Mouse (Mus musculus) left cerebral cortex, postnatal 10 days (tissue): ENCODE measurements around the gene Clasp1. TPM values are rescaled to one million over a fixed set of nuclear protein-coding genes. Genes with fewer than 3 reads are reported as not detected.
"Not testable (repeated sequence)": the region's sequence is repeated elsewhere in the genome, so short reads cannot be mapped to it uniquely, and the experiment has no call there.

Source experiments
- DNase-seq, 2 experiments: peaks; one replicate each; pipeline ENCODE4 v3.0.0; 2021 to 2022; ENCODE audit warnings: low spot score in 2 of 2, mixed read lengths in 1 of 2; ENCODE audit errors: extremely low spot score in 1 of 2
- intact Hi-C: fragments of 180-260 bp; cut with DNase I; formaldehyde crosslinking; loops from one replicate; pipeline ENCODE4 v1.15.1; 2025
- total RNA-seq, 2 experiments: library from RNA; stranded (reverse); gene quantifications; 2 replicates each; pipeline ENCODE4 v1.2.3; 2021

Clasp1 gene
- total RNA-seq, 2 experiments from 2014 or later = 143 to 154 TPM

DNA sequence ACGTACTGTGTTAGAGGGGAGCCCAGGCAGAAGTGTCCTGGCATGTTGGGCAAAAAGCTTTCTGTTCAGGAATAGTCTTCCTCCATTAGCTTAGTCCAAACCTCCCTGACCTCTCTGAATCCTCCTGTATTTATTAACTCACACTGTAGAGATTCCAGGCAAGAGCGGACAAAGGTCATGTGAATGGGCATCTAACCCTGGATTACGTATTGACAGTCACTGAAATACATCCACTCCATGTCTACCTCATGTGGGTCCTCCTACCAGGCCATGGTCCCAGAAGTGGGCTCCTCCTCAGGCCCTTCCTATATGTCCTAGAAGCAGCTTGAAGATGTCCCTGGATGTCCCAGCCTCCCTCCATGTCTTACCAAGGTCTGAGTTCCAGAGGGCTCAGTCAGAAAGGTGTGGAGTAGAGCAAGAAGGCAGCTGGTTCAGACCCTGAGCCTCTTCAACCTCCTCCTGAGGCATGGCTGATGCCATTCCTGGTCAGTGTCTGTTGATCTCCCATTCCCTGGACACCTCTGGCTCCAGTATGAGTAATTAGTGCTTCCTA, 224.8 kb downstream of the Clasp1 start:
- no peak for DNase-seq
- intact Hi-C loops = no loop called here

DNA sequence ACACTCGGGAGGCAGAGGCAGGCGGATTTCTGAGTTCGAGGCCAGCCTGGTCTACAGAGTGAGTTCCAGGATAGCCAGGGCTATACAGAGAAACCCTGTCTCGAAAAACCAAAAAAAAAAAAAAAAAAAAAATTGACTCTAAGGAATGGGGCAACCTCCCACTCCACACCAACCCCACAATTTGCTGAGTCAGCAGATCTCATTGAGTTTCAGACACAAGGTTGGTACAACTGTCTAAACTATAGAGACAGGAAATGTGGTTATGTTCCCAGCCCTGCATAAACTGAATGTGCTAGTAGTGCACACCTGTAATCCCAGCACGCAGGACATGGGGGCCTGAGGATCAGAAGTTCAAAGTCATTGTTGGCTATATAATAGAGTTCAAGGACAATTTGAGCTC, 232.2 kb downstream of the Clasp1 start:
- intact Hi-C loops = loop anchor here (10.0 kb wide), 1 partner anchor 134 kb away; no protein-coding TSS in a partner anchor
- not testable (repeated sequence) for DNase-seq

DNA sequence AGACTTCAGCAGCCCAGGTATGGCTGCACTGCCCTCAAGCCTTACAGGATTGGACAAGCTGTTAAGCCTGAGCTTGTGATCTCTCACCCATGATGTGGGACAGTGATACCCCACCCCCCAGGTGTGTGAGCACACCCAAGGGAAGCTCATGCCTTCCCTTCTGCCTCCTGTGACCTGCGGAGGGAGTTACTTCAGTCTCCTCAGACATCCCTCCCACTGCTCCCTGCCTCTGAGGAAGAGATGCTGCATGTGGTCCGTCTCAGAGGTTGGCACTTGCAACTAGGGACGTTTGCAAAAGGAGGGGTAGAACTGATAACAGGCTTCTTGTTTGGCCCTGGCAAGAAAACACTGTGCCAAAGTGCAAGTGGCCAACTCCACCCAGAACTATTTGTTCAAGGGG, 234.0 kb downstream of the Clasp1 start:
- intact Hi-C loops = loop anchor here (10.0 kb wide), 1 partner anchor 132 kb away; no protein-coding TSS in a partner anchor
- DNase-seq = no peak

DNA sequence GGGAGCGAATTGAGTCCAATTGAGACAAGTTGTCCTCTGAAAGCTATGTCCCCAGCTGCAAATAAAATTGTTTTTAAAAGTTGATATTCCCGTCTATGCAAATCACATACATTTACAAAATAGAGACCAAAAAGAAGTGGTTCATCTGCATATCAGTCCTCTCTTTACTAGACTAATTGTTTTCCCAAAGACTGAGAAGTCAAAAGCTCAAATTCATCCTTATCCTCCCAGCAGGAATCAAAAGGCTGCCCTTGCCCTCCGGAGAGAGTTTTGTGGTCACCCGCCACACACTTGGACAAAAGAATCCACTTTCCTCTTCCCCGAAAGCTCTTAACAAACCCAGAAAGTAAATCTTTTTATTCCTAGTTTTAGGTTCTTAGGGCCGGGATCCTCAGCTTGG, 236.6 kb downstream of the Clasp1 start:
- intact Hi-C loops = loop anchor here (10.0 kb wide), 1 partner anchor 129 kb away; no protein-coding TSS in a partner anchor

DNA sequence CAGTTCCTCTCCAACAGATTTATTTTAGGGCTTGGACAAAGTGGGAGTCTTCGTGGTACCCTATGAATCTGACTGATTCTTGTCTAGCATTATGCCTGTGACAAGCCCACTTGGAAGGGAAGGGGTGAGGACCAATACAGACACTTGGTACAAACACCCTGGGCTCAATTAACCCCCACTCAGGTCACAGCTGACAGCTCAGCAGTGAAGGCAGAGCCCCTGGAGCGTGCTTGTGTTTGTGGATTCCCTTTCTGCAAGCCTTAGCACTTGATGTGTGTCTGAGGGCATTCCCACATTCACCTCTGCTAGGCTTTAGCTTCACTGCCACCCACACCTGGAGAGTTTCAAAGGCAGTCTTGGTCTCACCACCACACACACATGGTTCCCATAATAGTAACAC, 237.1 kb downstream of the Clasp1 start:
- intact Hi-C loops = loop anchor here (10.0 kb wide), 1 partner anchor 129 kb away; no protein-coding TSS in a partner anchor
- no peak for DNase-seq

More for the DNA sequence above, 236.6 kb downstream of the Clasp1 start:
- no peak for DNase-seq

DNA sequence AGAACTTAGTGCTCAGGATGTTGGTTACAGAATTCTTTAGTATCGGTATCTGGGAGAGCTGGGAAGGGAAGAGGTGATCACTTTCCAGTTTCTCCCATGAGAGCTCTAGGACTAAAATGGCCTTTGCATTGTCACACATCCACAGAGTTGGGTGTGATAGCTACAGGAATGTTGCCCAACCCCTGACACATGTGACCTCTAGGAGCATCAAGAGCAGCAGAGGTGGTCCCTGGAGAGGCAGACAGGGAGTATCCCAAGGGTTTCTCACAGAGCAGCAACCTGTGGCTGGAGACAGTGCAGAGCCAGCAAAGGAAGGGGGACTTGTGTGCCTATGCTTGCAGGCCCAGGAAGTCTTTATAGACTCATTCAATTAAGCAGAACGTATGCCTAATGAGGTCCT, 237.6 kb downstream of the Clasp1 start:
- intact Hi-C loops = loop anchor here (10.0 kb wide), 1 partner anchor 128 kb away; no protein-coding TSS in a partner anchor

DNA sequence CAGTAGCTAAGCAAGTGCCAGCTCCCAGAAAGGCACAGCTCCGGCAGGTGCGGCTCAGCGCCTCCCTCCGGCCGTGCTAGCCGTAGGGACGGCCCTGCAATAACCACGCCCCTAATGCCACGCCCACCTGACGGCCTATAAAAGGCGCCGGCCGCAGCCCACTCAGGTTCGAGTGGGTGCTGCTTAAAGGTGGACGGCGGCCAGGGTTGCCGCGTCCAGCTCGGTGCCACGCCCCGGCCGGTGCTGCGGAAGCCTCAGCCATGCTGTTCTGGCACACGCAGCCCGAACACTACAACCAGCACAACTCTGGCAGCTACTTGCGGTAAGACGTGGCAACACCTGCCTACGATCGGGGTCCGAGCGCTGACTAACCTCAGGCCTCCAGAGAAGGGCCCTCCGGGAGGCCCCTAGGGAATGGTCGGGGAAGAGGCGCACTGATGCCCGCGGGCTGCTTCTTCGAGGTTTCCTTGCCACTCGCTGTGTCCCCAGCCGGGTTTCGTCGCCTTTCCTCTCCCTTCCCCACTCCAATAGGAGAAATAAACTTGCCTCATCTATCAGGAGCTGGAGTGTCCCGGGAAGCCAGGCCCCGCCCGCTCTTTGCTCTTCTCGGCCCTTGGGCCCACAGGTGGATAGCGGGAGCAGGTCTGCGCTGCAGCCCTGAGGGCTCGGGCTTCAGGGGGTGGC, 239.1 kb downstream of the Clasp1 start, which contains the start of gene Tfcp2l1:
TSS of gene Tfcp2l1 (plus strand) at position 165 of the 684 bp plus-strand sequence.
- intact Hi-C loops = loop anchor here (10.0 kb wide), 1 partner anchor 127 kb away; no protein-coding TSS in a partner anchor
- DNase-seq = peak; percentile 8 to 77

More for the DNA sequence above, 237.6 kb downstream of the Clasp1 start:
- no peak for DNase-seq

DNA sequence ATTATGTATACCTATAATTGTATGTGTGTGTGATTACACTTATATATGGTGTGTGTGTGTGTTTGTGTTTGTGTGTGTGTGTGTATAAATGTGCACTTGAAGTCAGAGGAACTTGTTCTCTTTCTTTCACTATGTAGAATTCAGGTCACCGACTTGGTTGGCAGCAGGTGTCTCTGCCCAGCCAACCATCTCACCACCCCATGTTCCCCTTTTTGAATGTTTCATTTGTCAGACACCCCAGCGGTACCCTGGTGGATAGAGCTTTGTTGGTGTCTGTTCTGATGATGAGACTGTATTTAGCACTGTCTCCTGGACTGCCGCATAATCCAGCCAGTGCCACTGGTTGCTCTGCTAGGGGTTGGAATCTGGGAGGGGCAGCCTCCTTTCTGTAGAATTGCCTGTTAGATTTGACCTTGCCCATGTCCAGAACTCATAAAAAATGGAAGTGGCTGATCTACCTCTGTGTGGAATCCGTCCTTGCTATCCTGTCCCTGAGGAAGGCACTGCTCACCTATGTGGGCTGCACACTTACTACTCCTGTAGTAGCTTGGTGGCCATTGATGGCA, 244.6 kb downstream of the Clasp1 start:
- intact Hi-C loops = no loop called here
- DNase-seq = no peak

DNA sequence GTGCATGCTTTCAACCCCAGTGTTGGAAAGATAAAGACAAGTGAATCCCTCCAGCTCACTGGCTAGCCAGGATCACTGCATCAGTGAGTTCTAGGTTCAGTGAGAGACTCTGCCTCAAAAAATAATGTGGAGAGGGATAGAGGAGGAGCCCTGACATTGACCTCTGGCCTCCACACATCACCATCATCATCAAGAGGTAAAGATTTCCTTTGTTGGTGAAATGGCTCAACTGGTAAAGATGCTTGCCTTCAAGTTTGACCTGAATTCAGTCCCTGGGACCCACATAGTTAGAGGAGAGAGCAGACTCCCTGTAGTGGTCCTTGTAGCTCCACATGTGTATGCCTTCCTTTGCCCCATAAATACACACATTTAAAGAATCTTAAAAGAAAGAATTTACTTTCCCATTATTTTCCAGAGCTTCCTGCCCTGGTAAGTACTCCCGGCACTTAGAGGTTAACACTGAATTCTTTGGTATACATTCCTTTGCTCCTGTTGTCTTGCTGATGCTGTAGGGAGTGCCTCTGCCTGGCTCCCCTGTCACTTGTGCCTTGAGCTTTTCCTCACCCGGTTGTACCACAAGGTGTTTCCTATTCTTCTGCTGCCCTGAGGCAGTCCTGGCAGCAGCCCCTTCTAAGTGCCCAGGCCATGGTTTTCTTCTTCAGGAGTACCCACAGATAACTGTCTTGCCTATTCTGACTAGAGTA, 253.6 kb downstream of the Clasp1 start:
- no peak for DNase-seq
- intact Hi-C loops = no loop called here

DNA sequence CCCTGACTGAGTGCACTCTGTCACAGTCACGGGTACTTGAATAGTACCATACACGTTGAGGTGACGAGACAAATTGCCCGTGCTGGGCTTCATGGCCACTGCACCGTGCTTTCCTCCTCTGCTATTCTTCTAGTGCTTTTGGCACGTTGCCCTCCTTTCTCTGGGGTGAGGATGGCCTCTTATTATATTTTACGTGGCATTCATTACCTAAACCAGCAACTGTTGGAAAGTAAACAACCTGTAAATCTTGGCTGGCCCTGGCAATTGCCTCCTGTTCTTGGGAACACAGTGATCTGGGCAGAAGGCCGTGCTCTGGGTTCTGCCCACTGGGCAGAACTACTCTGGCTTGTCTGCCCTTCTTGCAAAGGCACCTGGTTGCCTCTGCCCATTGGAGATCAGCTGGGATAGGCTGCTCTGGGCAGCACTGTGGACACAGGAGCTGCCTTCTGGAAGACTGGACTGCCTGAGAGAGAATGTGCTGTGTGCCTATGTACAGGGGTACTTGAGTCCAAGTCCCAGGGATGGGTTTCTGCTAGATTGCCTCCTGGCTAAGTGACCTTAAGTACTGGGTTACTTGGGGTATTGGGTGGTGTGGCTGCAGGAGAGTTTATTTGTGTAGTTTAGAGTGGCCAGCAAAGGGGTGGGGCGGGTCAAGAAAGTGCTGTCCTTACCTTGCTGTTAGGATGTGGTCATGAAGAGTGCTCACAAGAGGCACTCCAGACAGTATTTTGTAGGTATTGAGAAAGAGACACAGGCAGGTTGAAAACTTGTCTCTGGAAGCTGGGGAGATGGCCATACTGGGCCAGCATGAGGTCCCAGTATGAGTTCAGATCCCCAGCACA, 254.5 kb downstream of the Clasp1 start:
- intact Hi-C loops = no loop called here
- no peak for DNase-seq

DNA sequence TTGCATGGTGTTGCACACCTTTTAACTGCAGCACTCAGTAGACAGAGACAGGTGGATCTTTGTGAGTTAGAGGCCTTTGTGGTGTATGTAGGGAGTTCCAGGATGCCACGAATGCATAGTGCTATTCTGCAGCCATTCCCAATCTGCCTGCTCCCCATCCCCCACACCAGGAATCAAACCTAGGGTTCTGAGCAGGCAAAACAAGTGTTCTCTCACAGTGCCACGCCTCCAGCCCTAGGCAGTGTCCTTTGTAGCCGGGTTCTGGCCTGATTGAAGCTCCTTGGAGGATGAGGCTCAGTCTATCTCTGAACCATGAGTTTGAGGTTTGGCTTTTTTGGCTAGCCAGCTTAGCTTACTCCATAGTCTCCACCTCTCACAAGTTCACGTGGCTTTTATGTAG, 256.8 kb downstream of the Clasp1 start:
- DNase-seq = no peak
- intact Hi-C loops = no loop called here

DNA sequence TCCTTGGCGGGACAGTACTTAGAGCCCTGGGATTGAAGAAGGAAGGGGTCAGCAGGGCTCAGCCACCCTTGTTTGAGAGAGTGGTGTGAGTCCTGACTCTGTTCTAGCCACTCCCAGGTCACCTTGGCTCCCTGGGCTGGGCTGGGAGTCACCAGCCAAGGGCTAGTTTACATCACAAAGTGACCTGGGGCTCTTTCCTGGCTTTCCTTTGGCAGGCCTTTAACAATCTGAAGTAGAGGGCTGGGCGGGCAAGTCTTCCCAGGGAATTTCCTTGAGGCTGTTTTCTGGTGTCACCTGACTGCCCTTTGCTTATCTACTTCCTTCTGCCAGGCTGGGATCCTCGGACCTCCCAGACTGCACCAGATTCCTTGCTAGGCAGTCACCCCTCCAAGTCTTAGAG, 259.2 kb downstream of the Clasp1 start:
- no peak for DNase-seq
- intact Hi-C loops = no loop called here

DNA sequence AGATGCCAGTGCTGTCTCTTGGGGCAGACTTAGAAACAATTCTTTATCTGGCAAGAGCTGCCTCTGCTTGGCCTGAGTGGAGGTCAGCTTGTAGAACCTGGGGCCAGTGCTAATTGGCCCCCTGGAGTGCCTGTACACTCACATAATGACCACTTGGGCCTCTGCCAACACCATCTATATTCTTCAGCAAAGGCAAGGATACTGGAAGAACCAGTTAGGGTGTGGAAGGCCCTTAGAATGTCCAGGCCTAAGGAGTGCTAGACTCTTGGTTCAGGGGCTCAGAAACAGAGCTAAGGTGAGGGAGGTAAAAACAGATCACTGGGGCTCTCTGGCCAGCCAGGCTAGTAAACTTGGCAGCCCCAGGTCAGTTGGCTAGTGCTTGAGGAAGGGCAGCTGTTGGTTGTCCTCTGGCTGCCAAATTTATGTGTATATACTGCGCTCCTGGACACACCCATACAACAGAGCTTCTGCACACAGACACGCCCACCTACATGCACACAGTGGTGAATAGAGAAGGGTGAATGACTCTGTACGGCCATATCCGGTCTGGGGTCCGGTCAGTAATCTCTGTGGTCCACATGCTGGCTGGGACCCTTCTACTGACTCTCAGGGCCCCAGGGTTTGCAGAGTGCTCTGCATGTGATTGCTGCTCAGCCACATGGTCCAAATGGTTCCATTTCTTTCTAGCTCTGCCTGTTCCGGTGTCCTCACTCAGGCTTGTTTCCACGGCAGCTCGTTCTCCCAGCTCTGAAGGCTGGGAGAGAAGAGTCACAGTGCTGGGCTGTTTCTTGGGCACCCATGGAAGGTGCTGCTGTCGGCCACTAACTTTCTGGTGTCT, 261.3 kb downstream of the Clasp1 start:
- no peak for DNase-seq

DNA sequence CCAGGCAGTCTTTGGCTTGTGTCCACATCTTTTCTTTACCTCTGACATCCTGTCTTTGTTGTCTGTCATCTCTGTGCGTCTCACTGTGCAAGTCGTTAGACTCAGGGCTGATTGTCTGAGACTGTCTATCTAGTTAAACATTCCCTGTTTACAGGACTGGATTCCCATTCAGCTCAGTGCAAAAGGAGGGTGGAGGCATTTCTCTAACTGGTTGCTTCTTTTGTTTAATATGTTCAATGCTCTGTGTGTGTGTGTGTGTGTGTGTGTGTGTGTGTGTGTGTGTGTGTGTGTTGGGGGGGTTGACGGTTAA, 261.9 kb downstream of the Clasp1 start:
- intact Hi-C loops = no loop called here

More for the DNA sequence above, 261.3 kb downstream of the Clasp1 start:
- intact Hi-C loops = no loop called here

DNA sequence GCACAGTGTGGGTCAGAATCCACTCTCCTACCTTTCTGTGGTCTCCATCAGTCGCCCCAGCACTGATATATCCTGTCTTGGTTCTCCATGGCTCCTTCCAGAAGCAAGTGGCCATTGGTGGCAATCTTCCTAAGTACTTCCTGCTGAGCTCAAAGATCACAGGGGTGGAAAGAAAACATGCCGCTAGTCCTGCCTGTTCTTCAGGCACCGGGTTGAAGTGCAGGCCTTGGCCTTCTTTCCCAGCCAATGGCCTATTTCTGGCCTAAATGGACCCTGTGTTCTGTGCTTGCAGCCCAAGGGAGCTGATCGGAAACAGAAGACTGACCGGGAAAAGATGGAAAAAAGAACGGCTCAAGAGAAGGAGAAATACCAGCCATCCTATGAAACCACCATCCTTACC, 269.9 kb downstream of the Clasp1 start:
- intact Hi-C loops = no loop called here
- DNase-seq = no peak

More for the DNA sequence above, 261.9 kb downstream of the Clasp1 start:
- DNase-seq = no peak

DNA sequence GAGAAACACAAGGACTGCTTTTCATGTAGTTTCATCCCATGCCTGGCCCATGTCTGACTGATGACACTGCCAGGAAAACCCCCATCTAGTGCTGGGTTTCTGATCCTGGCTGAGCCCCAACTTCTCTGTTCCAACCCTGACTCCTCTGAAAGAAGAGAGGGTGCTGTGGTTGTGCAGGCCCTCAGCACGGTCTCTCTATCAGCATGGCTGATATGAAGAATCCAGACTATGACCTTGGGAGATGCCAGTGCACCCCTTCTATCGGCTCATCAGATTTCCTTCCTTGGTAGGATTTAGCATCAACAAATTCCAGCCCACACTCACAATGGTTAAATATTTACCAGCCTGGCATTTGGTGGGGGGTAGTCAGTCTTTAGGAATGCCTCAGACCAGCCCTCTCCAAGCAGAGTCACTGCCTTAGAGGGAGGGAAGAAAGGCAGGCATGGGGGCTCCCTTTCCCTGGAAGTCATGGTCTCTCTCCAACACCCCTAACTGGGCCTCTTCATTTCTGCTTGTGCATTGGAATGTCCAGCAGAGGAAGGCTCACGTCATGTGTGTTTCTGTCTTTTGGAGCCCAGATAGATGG, 272.1 kb downstream of the Clasp1 start:
- intact Hi-C loops = no loop called here
- DNase-seq = no peak
